ENCODE assay signal across 17 mouse cellular contexts in genomic region chr14:87126076-87126639, GRCm38 (mm10). TPM values are rescaled to one million over a fixed set of nuclear protein-coding genes. Genes with fewer than 3 reads are reported as not detected.
"Had no signal": no experiment of that assay in that cellular context is flagged by ENCODE, and none has a peak within 500 bp of the region (broad histone marks: within the 10 kb centered on the region; RNA-seq: fewer than 3 reads in every experiment).

No protein-coding gene starts in this region.

- DNase-seq: lung, adult 2 months; lung, postnatal 10 days; lung, postnatal 36 days; right cerebral cortex, postnatal 14 days; thymus, adult 18-20 months; thymus, postnatal 14 days; thymus, postnatal 36 days had no signal

- H3K27ac ChIP-seq: limb, embryonic 15.5 days; liver, embryonic 12.5 days; liver, embryonic 14.5 days; midbrain, embryonic 10.5 days; midbrain, embryonic 13.5 days; midbrain, embryonic 15.5 days; neural tube, embryonic 13.5 days; neural tube, embryonic 15.5 days had no signal

- H3K27me3 ChIP-seq: limb, embryonic 15.5 days; liver, embryonic 12.5 days; midbrain, embryonic 13.5 days; midbrain, embryonic 15.5 days; neural tube, embryonic 13.5 days; neural tube, embryonic 15.5 days had no signal

- H3K4me2 ChIP-seq: limb, embryonic 15.5 days; liver, embryonic 12.5 days; midbrain, embryonic 13.5 days; midbrain, embryonic 15.5 days; neural tube, embryonic 13.5 days; neural tube, embryonic 15.5 days had no signal

- H3K4me1 ChIP-seq: limb, embryonic 15.5 days; midbrain, embryonic 15.5 days; neural tube, embryonic 13.5 days; neural tube, embryonic 15.5 days had no signal

- H3K9ac ChIP-seq: limb, embryonic 15.5 days; liver, embryonic 12.5 days; liver, embryonic 14.5 days; midbrain, embryonic 13.5 days; midbrain, embryonic 15.5 days; neural tube, embryonic 13.5 days; neural tube, embryonic 15.5 days had no signal

- H3K36me3 ChIP-seq: limb, embryonic 15.5 days; midbrain, embryonic 13.5 days; midbrain, embryonic 15.5 days; neural tube, embryonic 13.5 days; neural tube, embryonic 15.5 days had no signal

- H3K9me3 ChIP-seq: limb, embryonic 15.5 days; liver, embryonic 12.5 days; midbrain, embryonic 10.5 days; midbrain, embryonic 13.5 days; midbrain, embryonic 15.5 days; neural tube, embryonic 13.5 days; neural tube, embryonic 15.5 days had no signal

- ATAC-seq: liver, embryonic 12.5 days; midbrain, embryonic 13.5 days; midbrain, embryonic 15.5 days had no signal

- H3K4me3 ChIP-seq: limb, embryonic 15.5 days; liver, embryonic 12.5 days; midbrain, embryonic 10.5 days; midbrain, embryonic 13.5 days; midbrain, embryonic 15.5 days; myocyte; neural tube, embryonic 13.5 days; neural tube, embryonic 15.5 days had no signal

RNA-seq across cellular contexts. Expression of gene Diaph3, which starts 14.9 kb away (rescaled TPM):
- polyA plus RNA-seq: liver, adult 2 months had no signal
